Mouse (Mus musculus) neural tube, embryonic 15.5 days (tissue): ENCODE results near the gene Hnrnpu. TPM values are rescaled to one million over a fixed set of nuclear protein-coding genes. Genes with fewer than 3 reads are reported as not detected.

Experiments used
- ATAC-seq: fragments of 200-750 bp; cut with Nextera tagmentation; 2 replicates; pipeline ENCODE4 v1.8.0; 2017; ENCODE audit warnings: mild to moderate bottlenecking, moderate TSS enrichment, moderate library complexity; ENCODE audit not compliant: low FRiP score
- H3K27ac ChIP-seq: fragments of 300-500 bp; sonication (generic); replicated peaks from 2 replicates; pipeline ENCODE4 v1.5.1; 2015; ENCODE audit warnings: mild to moderate bottlenecking, inconsistent platforms
- H3K27me3 ChIP-seq: fragments of 300-500 bp; sonication (generic); replicated peaks from 2 replicates; pipeline ENCODE4 v1.6.1; 2015; ENCODE audit warnings: inconsistent platforms
- H3K36me3 ChIP-seq: fragments of 300-500 bp; sonication (generic); 2 replicates; pipeline ENCODE4 v1.6.1; 2015; ENCODE audit warnings: inconsistent platforms
- H3K4me1 ChIP-seq: fragments of 300-500 bp; sonication (generic); 2 replicates; pipeline ENCODE4 v1.6.1; 2015; ENCODE audit warnings: inconsistent platforms
- H3K4me2 ChIP-seq: fragments of 300-500 bp; sonication (generic); 2 replicates; pipeline ENCODE4 v1.6.1; 2015; ENCODE audit warnings: inconsistent platforms, mild to moderate bottlenecking, moderate library complexity
- H3K4me3 ChIP-seq: fragments of 300-500 bp; sonication (generic); replicated peaks from 2 replicates; pipeline ENCODE4 v1.5.1; 2015; ENCODE audit warnings: mild to moderate bottlenecking, inconsistent platforms
- H3K9ac ChIP-seq: fragments of 300-500 bp; sonication (generic); replicated peaks from 2 replicates; pipeline ENCODE4 v1.6.1; 2015; ENCODE audit warnings: mild to moderate bottlenecking, inconsistent platforms
- H3K9me3 ChIP-seq: fragments of 300-500 bp; sonication (generic); replicated peaks from 2 replicates; pipeline ENCODE4 v1.6.1; 2016; ENCODE audit warnings: inconsistent platforms
- WGBS: fragments of 180-500 bp; shearing (Covaris S2); methylation state at CpG from one replicate; pipeline ENCODE4 v1.1.7; 2015; ENCODE audit warnings: mixed read lengths; 5-methylcytosine and 5-hydroxymethylcytosine counted together
- polyA plus RNA-seq: library from polyadenylated mRNA; unstranded; fragments of >200 nt; fragmentation: Nextera tagmentation; extraction: Ambion mirVana; gene quantifications from 2 replicates; pipeline ENCODE4 v1.2.1, GENCODE M21; 2015

Hnrnpu gene
- polyA plus RNA-seq, 1 experiment from 2014 or later, result 224 TPM

GRCm38 (mm10) chr1:178336777-178337481 is 668 bp downstream of the Hnrnpu start:
- peaks cover 29% of the 10 kb centered on the region for H3K4me1 ChIP-seq
- peaks cover 21% of the 10 kb centered on the region for H3K36me3 ChIP-seq
- H3K27ac ChIP-seq, result peak overlapping the region; percentile 98
- peak; percentile 66 for ATAC-seq
- peak overlapping the region; percentile 100 for H3K9ac ChIP-seq
- peak overlapping the region; percentile 70 for H3K4me2 ChIP-seq
- H3K4me3 ChIP-seq, result peak overlapping the region; percentile 96
- H3K27me3 ChIP-seq, result no peaks in the 10 kb centered on the region
- under 1% methylated on average over 78 of the region's 89 CpGs for WGBS
- H3K9me3 ChIP-seq, result no peaks in the 10 kb centered on the region

GRCm38 (mm10) chr1:178336289-178336775 is 1.3 kb downstream of the Hnrnpu start:
- Histone ChIP-seq H3K4me1 (peaks cover 29% of the 10 kb centered on the region), H3K27me3 (no peaks in the 10 kb centered on the region), H3K4me2 (peak overlapping the region; percentile 84), H3K4me3 (peak overlapping the region; percentile 96), H3K36me3 (peaks cover 25% of the 10 kb centered on the region), H3K27ac (peak overlapping the region; percentile 98), H3K9me3 (no peaks in the 10 kb centered on the region), H3K9ac (peak overlapping the region; percentile 100)
- peak; percentile 92 for ATAC-seq
- under 1% methylated on average over 45 of the region's 53 CpGs for WGBS

- no peak for ATAC-seq
- no peaks in the 10 kb centered on the region for H3K9me3 ChIP-seq
- peak overlapping the region; percentile 96 for H3K4me3 ChIP-seq
- peaks cover 30% of the 10 kb centered on the region for H3K36me3 ChIP-seq
- H3K27ac ChIP-seq, result peak overlapping the region; percentile 98; the same call in 1 of the 2 replicates
- H3K27me3 ChIP-seq, result no peaks in the 10 kb centered on the region
- peak overlapping the region; percentile 84 for H3K4me2 ChIP-seq
- peak overlapping the region; percentile 100 for H3K9ac ChIP-seq
- H3K4me1 ChIP-seq, result peaks cover 29% of the 10 kb centered on the region
- 0% methylated on average over 16 of the region's 16 CpGs for WGBS
Observed at GRCm38 (mm10) chr1:178335860-178336261, 1.7 kb downstream of the Hnrnpu start.

- Histone ChIP-seq H3K4me1 (peaks cover 19% of the 10 kb centered on the region), H3K27me3 (no peaks in the 10 kb centered on the region), H3K4me2 (no peak overlapping the region), H3K36me3 (peaks cover 55% of the 10 kb centered on the region), H3K27ac (no peak overlapping the region), H3K9ac (no peak overlapping the region), H3K4me3 (no peak overlapping the region), H3K9me3 (no peaks in the 10 kb centered on the region)
- ATAC-seq, result no peak
- 77% methylated on average over 6 of the region's 6 CpGs for WGBS
Observed at GRCm38 (mm10) chr1:178329946-178330345, 7.7 kb downstream of the Hnrnpu start.

- no peak for ATAC-seq
- H3K4me2 ChIP-seq, result no peak overlapping the region
- H3K36me3 ChIP-seq, result peaks cover 57% of the 10 kb centered on the region
- no peaks in the 10 kb centered on the region for H3K27me3 ChIP-seq
- H3K9me3 ChIP-seq, result no peaks in the 10 kb centered on the region
- 86% methylated on average over 5 of the region's 5 CpGs for WGBS
- no peak overlapping the region for H3K4me3 ChIP-seq
- peaks cover 11% of the 10 kb centered on the region for H3K4me1 ChIP-seq
- H3K9ac ChIP-seq, result no peak overlapping the region
- no peak overlapping the region for H3K27ac ChIP-seq
Observed at GRCm38 (mm10) chr1:178329017-178329416, 8.6 kb downstream of the Hnrnpu start.

- no peak for ATAC-seq
- no peaks in the 10 kb centered on the region for H3K27me3 ChIP-seq
- H3K9ac ChIP-seq, result no peak overlapping the region
- H3K36me3 ChIP-seq, result peaks cover 56% of the 10 kb centered on the region
- H3K4me3 ChIP-seq, result no peak overlapping the region
- H3K9me3 ChIP-seq, result no peaks in the 10 kb centered on the region
- H3K27ac ChIP-seq, result no peak overlapping the region
- WGBS, result 80% methylated on average over 1 of the region's 1 CpGs
- H3K4me1 ChIP-seq, result peaks cover 1% of the 10 kb centered on the region
- no peak overlapping the region for H3K4me2 ChIP-seq
Observed at GRCm38 (mm10) chr1:178326950-178327349, 10.6 kb downstream of the Hnrnpu start.

- no peak overlapping the region for H3K4me2 ChIP-seq
- ATAC-seq, result no peak
- H3K9me3 ChIP-seq, result no peaks in the 10 kb centered on the region
- no peak overlapping the region for H3K9ac ChIP-seq
- H3K27ac ChIP-seq, result no peak overlapping the region
- H3K27me3 ChIP-seq, result no peaks in the 10 kb centered on the region
- H3K4me1 ChIP-seq, result peaks cover 7% of the 10 kb centered on the region
- H3K4me3 ChIP-seq, result no peak overlapping the region
- WGBS, result 97% methylated on average over 1 of the region's 1 CpGs
- peaks cover 56% of the 10 kb centered on the region for H3K36me3 ChIP-seq
Observed at GRCm38 (mm10) chr1:178326357-178326756, 11.2 kb downstream of the Hnrnpu start.

GRCm38 (mm10) chr1:178324568-178324967 is 13.0 kb downstream of the Hnrnpu start:
- Histone ChIP-seq H3K36me3 (peaks cover 44% of the 10 kb centered on the region), H3K4me3 (no peak overlapping the region)

GRCm38 (mm10) chr1:178323235-178323634 is 14.4 kb downstream of the Hnrnpu start:
- no peak overlapping the region for H3K4me3 ChIP-seq
- 80% methylated on average over 1 of the region's 1 CpGs for WGBS
- H3K4me2 ChIP-seq, result no peak overlapping the region
- no peaks in the 10 kb centered on the region for H3K9me3 ChIP-seq
- ATAC-seq, result no peak
- no peaks in the 10 kb centered on the region for H3K27me3 ChIP-seq
- no peak overlapping the region for H3K9ac ChIP-seq
- peaks cover 21% of the 10 kb centered on the region for H3K4me1 ChIP-seq
- no peak overlapping the region for H3K27ac ChIP-seq
- peaks cover 35% of the 10 kb centered on the region for H3K36me3 ChIP-seq

More at GRCm38 (mm10) chr1:178324568-178324967, 13.0 kb downstream of the Hnrnpu start:
- no peaks in the 10 kb centered on the region for H3K27me3 ChIP-seq
- no peaks in the 10 kb centered on the region for H3K9me3 ChIP-seq
- no peak overlapping the region for H3K4me2 ChIP-seq
- H3K4me1 ChIP-seq, result peaks cover 21% of the 10 kb centered on the region
- no peak overlapping the region for H3K27ac ChIP-seq
- 91% methylated on average over 1 of the region's 1 CpGs for WGBS
- ATAC-seq, result no peak
- H3K9ac ChIP-seq, result no peak overlapping the region

GRCm38 (mm10) chr1:178321730-178322357 is 15.8 kb downstream of the Hnrnpu start:
- H3K4me3 ChIP-seq, result no peak overlapping the region
- no peak overlapping the region; the same call in 1 of the 2 replicates for H3K27ac ChIP-seq
- peak overlapping the region; percentile 68 for H3K4me2 ChIP-seq

GRCm38 (mm10) chr1:178320723-178321590 is 16.6 kb downstream of the Hnrnpu start:
- H3K4me2 ChIP-seq, result peak overlapping the region; percentile 68
- H3K36me3 ChIP-seq, result peaks cover 31% of the 10 kb centered on the region
- peak overlapping the region; percentile 62 for H3K4me3 ChIP-seq
- no peaks in the 10 kb centered on the region for H3K9me3 ChIP-seq
- 48% methylated on average over 5 of the region's 5 CpGs for whole genome bisulfite sequencing
- peak overlapping the region; percentile 82; the same call in 1 of the 2 replicates for H3K9ac ChIP-seq
- peak overlapping the region; percentile 100; the same call in 1 of the 2 replicates for H3K27ac ChIP-seq
- peaks cover 25% of the 10 kb centered on the region for H3K4me1 ChIP-seq
- H3K27me3 ChIP-seq, result no peaks in the 10 kb centered on the region
- ATAC-seq, result no peak

More at GRCm38 (mm10) chr1:178321730-178322357, 15.8 kb downstream of the Hnrnpu start:
- Histone ChIP-seq H3K36me3 (peaks cover 31% of the 10 kb centered on the region), H3K9me3 (no peaks in the 10 kb centered on the region), H3K27me3 (no peaks in the 10 kb centered on the region), H3K9ac (no peak overlapping the region), H3K4me1 (peaks cover 25% of the 10 kb centered on the region)
- 60% methylated on average over 4 of the region's 4 CpGs for WGBS
- ATAC-seq, result no peak
